Mouse (Mus musculus) neural tube, embryonic 12.5 days (tissue): ENCODE data around the gene H2-DMb1. TPM values are rescaled to one million over a fixed set of nuclear protein-coding genes. Genes with fewer than 3 reads are reported as not detected.

Source experiments
- ATAC-seq: fragments of 200-750 bp; cut with Nextera tagmentation; 2 replicates; pipeline ENCODE4 v1.8.0; 2017; ENCODE audit warnings: low read depth, mild to moderate bottlenecking, moderate TSS enrichment, moderate library complexity; ENCODE audit not compliant: low FRiP score
- H3K27ac ChIP-seq: fragments of 300-500 bp; sonication (generic); 2 replicates; pipeline ENCODE4 v1.5.1; 2016
- H3K27me3 ChIP-seq: fragments of 300-500 bp; sonication (generic); replicated peaks from 2 replicates; pipeline ENCODE4 v1.6.1; 2016; ENCODE audit warnings: mild to moderate bottlenecking
- H3K36me3 ChIP-seq: fragments of 300-500 bp; sonication (generic); 2 replicates; pipeline ENCODE4 v1.6.1; 2016; ENCODE audit warnings: mild to moderate bottlenecking
- H3K4me1 ChIP-seq: fragments of 300-500 bp; sonication (generic); 2 replicates; pipeline ENCODE4 v1.6.1; 2016
- H3K4me2 ChIP-seq: fragments of 300-500 bp; sonication (generic); replicated peaks from 2 replicates; pipeline ENCODE4 v1.6.1; 2016; ENCODE audit warnings: mild to moderate bottlenecking
- H3K4me3 ChIP-seq: fragments of 300-500 bp; sonication (generic); 2 replicates; pipeline ENCODE4 v1.5.1; 2016
- H3K9ac ChIP-seq: fragments of 300-500 bp; sonication (generic); 2 replicates; pipeline ENCODE4 v1.6.1; 2016; ENCODE audit warnings: mild to moderate bottlenecking
- H3K9me3 ChIP-seq: fragments of 300-500 bp; sonication (generic); 2 replicates; pipeline ENCODE4 v1.6.1; 2016; ENCODE audit warnings: mild to moderate bottlenecking
- WGBS: fragments of 180-500 bp; shearing (Covaris S2); methylation state at CpG from one replicate; pipeline ENCODE4 v1.1.7; 2016; 5-methylcytosine and 5-hydroxymethylcytosine counted together
- polyA plus RNA-seq: library from polyadenylated mRNA; unstranded; fragments of >200 nt; fragmentation: Nextera tagmentation; extraction: Ambion mirVana; gene quantifications from 2 replicates; pipeline ENCODE4 v1.2.1, GENCODE M21; 2016

The H2-DMb1 gene
- 0.23 and 0.47 TPM in 2 replicates for polyA plus RNA-seq

DNA sequence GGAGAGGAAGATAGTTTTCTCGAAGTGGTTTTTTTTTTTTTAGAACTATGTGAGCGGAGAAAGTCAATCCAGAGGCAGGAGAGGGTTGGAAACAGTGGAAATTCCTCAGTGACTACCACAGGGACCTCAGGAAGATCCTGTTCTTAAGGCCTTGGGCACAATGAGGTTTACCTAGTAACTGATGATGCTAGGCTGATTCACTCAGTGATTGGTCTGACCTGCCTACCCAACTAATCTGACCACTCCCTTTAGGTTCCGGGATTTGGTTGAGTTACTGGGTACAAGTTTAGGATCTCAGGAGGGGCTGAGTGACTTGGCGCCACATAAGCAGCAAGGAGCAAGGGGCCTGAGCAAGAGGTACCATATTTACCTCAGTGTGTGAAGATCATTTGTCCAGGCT is at the start of gene H2-DMb1:
TSS of gene H2-DMb1 (plus strand) at position 150 of the 400 bp plus-strand sequence.
- no peak for ATAC-seq
- no peaks in the 10 kb centered on the region for H3K27me3 ChIP-seq
- H3K4me3 ChIP-seq = no peak within 1 kb of the TSS
- 66% methylated on average over 4 of the region's 4 CpGs for WGBS
- no peak within 1 kb of the TSS for H3K4me2 ChIP-seq
- no peak within 1 kb of the TSS for H3K9ac ChIP-seq
- no peak within 1 kb of the TSS for H3K27ac ChIP-seq
- H3K9me3 ChIP-seq = no peaks in the 10 kb centered on the region
- no peaks in the 10 kb centered on the region for H3K36me3 ChIP-seq
- H3K4me1 ChIP-seq = no peaks in the 10 kb centered on the region

DNA sequence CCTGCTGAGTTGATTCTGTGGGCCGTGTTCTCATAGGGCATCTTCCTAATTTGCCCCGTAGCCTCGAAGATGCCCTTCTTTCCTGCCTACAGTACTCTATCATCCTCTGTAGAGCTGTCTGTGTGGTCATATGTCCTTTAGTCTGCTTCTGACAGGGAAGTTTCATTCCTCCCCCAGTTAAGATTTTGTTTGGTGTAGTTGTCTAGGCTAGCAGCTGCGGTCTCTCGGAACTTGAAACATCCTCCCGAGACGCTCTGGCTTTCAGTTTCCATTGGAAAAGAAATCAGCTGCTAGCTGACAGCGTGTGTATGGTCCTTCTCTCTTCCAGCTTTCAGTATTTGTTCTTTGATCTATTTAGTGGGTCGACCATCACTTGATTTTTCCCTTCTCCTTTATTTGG is 48.1 kb upstream of the H2-DMb1 start:
- H3K4me1 ChIP-seq = no peaks in the 10 kb centered on the region
- H3K27ac ChIP-seq = no peak overlapping the region
- no peak for ATAC-seq
- H3K9ac ChIP-seq = no peak overlapping the region
- 87% methylated on average over 9 of the region's 9 CpGs for WGBS
- no peak overlapping the region for H3K4me2 ChIP-seq
- H3K27me3 ChIP-seq = no peaks in the 10 kb centered on the region
- H3K36me3 ChIP-seq = peaks cover 9% of the 10 kb centered on the region; the same call in 1 of the 2 replicates
- H3K4me3 ChIP-seq = no peak overlapping the region
- H3K9me3 ChIP-seq = no peaks in the 10 kb centered on the region; the same call in 1 of the 2 replicates

DNA sequence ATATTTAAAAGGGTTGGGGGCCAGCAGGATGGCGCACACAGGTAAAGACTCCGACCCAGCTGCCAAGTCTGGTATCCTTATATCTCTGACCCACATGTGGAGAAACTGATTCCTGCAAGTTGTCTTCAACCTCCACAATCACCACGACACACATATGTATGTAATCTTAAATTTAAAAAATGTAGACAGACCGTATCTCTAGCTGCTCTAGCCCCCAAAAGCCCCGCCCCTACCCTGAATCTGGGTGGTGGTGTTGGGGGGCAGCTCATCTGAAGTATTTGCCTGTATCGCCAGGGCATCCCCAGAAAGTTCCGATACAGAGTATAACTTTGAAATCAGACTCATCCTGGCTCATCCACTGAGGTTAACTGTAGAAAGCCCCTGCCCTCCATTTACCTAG is 46.3 kb upstream of the H2-DMb1 start:
- H3K4me2 ChIP-seq = no peak overlapping the region
- no peak overlapping the region for H3K27ac ChIP-seq
- H3K27me3 ChIP-seq = no peaks in the 10 kb centered on the region
- H3K36me3 ChIP-seq = peaks cover 25% of the 10 kb centered on the region
- no peak for ATAC-seq
- WGBS = 88% methylated on average over 7 of the region's 7 CpGs
- H3K9me3 ChIP-seq = no peaks in the 10 kb centered on the region; the same call in 1 of the 2 replicates
- no peak overlapping the region for H3K9ac ChIP-seq
- no peak overlapping the region for H3K4me3 ChIP-seq
- H3K4me1 ChIP-seq = no peaks in the 10 kb centered on the region; the same call in 1 of the 2 replicates

DNA sequence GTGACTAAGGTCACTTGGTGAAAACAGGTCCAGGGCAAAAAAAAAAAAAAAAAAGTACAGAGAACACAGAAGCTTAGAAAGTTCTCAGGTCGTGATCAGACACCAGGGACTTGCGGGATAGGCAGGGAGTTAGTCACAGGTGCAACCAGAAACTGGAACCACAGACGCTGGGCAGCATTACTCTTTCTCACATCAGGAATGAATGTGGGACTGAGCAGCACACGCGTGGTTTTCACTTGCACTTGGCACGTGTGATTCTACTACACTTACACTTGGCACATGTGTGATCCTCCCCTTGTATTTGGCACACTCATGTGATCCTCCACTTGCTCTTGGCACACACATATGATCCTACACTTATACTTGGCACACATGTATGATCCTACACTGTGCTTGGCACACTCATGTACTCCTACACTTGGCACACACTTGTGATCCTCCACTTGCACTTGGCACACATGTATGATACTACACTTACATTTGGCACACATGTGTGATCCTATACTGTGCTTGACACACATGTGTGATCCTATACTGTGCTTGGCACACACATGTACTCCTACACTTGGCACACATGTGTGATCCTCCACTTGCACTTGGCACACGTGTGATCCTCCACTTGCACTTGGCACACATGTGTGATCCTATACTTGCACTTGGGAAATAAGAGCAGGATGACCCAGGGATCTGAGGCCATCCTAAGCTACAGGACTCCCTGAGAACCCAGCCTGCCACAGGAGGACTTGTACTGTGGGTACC is 45.6 kb upstream of the H2-DMb1 start:
- 84% methylated on average over 7 of the region's 7 CpGs for WGBS
- ATAC-seq = no peak
- H3K27me3 ChIP-seq = no peaks in the 10 kb centered on the region
- H3K9ac ChIP-seq = no peak overlapping the region
- H3K4me1 ChIP-seq = no peaks in the 10 kb centered on the region; the same call in 1 of the 2 replicates
- H3K9me3 ChIP-seq = no peaks in the 10 kb centered on the region; the same call in 1 of the 2 replicates
- H3K27ac ChIP-seq = no peak overlapping the region
- peaks cover 33% of the 10 kb centered on the region for H3K36me3 ChIP-seq
- no peak overlapping the region for H3K4me2 ChIP-seq
- no peak overlapping the region for H3K4me3 ChIP-seq

DNA sequence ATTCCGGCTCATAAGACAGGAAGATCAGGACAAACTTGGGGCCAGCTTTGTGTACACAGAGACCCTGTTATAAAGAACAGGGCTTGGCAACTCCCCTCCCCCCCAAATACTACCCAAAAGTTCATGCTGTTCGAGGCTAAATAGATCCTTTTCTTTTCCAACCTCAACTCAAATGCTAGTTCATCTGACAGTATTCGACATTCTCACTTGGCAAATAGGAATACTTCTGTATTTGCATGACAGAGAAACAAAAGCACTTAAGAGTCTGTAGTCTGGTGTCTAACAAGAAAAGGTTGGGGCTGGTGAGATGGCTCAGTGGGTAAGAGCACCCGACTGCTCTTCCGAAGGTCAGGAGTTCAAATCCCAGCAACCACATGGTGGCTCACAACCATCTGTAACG is 44.4 kb upstream of the H2-DMb1 start:
- Histone ChIP-seq H3K4me3 (no peak overlapping the region), H3K27me3 (no peaks in the 10 kb centered on the region), H3K9ac (no peak overlapping the region), H3K4me1 (no peaks in the 10 kb centered on the region; the same call in 1 of the 2 replicates), H3K4me2 (no peak overlapping the region), H3K27ac (no peak overlapping the region), H3K9me3 (no peaks in the 10 kb centered on the region; the same call in 1 of the 2 replicates), H3K36me3 (peaks cover 44% of the 10 kb centered on the region)
- ATAC-seq = no peak
- 83% methylated on average over 5 of the region's 6 CpGs for WGBS

DNA sequence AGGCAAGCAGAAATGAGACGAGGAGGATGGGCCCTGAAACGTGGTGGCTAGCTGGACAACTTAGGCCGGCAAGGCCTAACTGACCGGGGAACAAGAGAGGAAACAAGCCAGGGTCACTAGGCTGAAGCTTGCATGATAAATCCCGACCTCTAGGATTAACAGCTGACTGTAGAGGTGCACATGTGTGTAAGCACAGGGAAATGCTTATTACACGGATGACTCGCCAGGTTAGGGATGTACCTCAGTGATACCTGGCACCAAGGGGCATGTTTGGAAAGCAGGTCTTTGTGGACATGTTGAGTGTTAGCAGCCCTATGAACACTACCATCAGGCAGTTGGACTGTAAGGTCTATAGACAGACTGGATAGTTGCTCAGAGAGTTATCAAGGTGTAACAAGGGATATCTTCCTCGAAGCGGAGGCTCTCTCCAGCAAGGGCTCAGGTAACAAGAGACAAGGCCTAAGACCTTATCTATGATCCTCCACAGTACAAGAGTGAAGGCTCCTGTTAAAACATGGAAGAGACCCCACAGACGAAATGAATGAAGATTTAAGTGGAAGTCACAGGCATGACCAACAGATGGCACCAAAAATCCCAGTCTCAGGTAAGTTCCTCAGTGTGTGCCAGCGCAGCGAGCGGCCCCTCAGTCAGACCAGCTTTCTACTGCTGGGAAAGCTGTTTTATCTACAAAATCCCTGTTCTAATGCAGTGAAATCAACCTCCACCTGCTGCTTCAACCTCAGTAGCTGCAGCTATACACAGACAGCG is 43.6 kb upstream of the H2-DMb1 start:
- Histone ChIP-seq H3K27ac (no peak overlapping the region), H3K36me3 (peaks cover 52% of the 10 kb centered on the region), H3K9me3 (no peaks in the 10 kb centered on the region; the same call in 1 of the 2 replicates), H3K4me1 (no peaks in the 10 kb centered on the region; the same call in 1 of the 2 replicates), H3K4me3 (no peak overlapping the region), H3K27me3 (no peaks in the 10 kb centered on the region), H3K9ac (no peak overlapping the region), H3K4me2 (no peak overlapping the region)
- 84% methylated on average over 14 of the region's 14 CpGs for WGBS
- ATAC-seq = no peak

DNA sequence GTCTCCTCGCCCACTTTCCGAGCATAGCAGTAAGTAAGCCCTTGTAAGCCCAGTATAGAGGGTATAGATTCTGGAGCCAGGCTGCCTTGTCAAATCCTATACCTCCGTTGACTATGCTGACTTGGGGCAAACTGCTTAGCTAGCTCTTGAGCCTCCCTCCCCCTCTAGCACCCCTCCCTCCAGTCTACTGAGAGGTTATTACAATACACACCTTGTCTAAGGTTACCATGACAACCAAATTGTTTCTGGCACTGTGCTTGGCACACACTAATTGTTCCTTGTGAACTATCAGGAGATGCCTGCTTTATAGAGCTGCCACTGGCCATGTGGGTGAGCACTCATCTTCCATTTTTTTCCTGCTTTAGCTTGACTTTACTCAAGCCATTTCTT is 43.1 kb upstream of the H2-DMb1 start:
- 77% methylated on average over 3 of the region's 3 CpGs for WGBS
- no peaks in the 10 kb centered on the region for H3K27me3 ChIP-seq
- H3K4me3 ChIP-seq = no peak overlapping the region
- H3K36me3 ChIP-seq = peaks cover 58% of the 10 kb centered on the region
- H3K9me3 ChIP-seq = no peaks in the 10 kb centered on the region
- H3K9ac ChIP-seq = no peak overlapping the region
- no peaks in the 10 kb centered on the region; the same call in 1 of the 2 replicates for H3K4me1 ChIP-seq
- ATAC-seq = peak; percentile 29; the same call in 1 of the 2 replicates
- H3K4me2 ChIP-seq = no peak overlapping the region
- H3K27ac ChIP-seq = no peak overlapping the region

DNA sequence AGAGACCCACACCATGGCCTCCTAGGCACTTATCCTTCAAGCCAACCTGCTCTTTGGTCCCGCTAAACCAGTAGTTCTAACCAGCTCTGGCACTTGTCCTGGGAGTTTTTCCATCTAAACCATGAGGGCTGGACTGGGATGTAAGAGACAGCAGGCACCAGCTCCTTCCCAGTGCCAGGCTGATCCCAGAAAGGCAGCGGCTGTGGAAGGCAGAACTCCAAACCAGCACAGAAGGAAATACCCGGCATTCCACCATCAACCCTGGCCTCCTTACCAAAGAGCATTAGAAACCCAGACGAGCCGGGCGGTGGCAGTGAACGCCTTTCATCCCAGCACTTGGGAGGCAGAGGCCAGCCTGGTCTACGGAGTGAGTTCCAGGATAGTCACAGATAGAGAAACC is 42.6 kb upstream of the H2-DMb1 start:
- Histone ChIP-seq H3K4me1 (no peaks in the 10 kb centered on the region; the same call in 1 of the 2 replicates), H3K27ac (no peak overlapping the region), H3K9me3 (no peaks in the 10 kb centered on the region), H3K36me3 (peaks cover 63% of the 10 kb centered on the region), H3K27me3 (no peaks in the 10 kb centered on the region), H3K9ac (no peak overlapping the region), H3K4me3 (no peak overlapping the region), H3K4me2 (no peak overlapping the region)
- 66% methylated on average over 8 of the region's 8 CpGs for WGBS
- no peak for ATAC-seq

DNA sequence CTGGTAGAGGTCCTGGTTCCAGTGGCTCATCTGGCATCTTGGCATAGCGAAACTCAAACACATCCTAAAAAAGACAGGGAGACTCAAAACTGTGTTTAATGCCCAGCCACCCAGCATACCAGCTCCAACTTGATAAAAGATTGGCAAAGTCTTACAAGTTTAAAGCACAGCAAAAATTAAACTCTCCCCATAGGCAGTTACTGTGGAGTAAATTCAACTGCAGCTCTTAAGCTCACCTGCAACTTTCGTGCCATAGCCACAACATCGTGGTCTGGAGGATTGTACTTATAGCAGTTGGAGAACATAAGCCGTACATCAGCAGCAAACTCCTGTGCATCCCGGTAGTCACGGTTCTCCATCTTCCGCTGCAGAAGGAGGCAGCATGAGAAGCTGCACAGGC is 38.8 kb upstream of the H2-DMb1 start:
- Histone ChIP-seq H3K36me3 (peaks cover 88% of the 10 kb centered on the region), H3K9ac (no peak overlapping the region), H3K4me2 (no peak overlapping the region), H3K4me1 (peaks cover 13% of the 10 kb centered on the region), H3K9me3 (no peaks in the 10 kb centered on the region), H3K27me3 (no peaks in the 10 kb centered on the region), H3K4me3 (no peak overlapping the region), H3K27ac (no peak overlapping the region)
- WGBS = 92% methylated on average over 7 of the region's 7 CpGs
- ATAC-seq = no peak

DNA sequence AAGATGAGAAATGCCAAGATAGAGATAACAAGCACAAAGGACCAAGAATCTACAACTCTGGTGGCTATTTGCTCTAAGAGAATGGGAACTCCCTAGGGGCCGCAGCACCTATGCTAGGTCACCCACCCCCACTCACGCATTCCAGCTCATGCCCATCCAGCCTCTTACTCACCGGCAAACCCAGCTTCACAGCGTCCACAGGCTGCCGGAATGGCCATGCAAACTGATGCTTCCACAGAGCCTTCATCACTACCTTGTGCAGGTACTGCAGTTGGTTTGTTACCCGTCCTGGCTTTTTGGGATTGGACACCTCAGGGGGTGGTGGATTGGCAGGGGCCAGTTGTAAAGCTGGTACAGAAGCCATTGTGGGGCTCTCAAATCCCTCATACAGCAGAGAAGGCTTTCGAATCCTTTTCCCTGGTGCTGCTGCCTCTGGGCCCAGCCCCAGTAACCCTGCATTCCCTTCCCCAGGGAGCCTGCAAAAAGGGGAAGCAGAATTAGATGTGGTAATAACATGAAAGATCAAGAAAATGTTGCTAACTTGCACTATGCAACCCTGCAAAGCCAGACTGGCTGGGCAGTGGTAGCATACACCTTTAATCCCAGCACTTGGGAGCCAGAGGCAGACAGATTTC is 36.0 kb upstream of the H2-DMb1 start:
- 43% methylated on average over 7 of the region's 7 CpGs for WGBS
- peak overlapping the region; percentile 96 for H3K4me3 ChIP-seq
- H3K27me3 ChIP-seq = no peaks in the 10 kb centered on the region
- H3K27ac ChIP-seq = no peak overlapping the region
- H3K36me3 ChIP-seq = peaks cover 63% of the 10 kb centered on the region
- H3K9ac ChIP-seq = peak overlapping the region; percentile 96
- no peak for ATAC-seq
- H3K4me1 ChIP-seq = peaks cover 13% of the 10 kb centered on the region
- no peaks in the 10 kb centered on the region for H3K9me3 ChIP-seq
- peak overlapping the region; percentile 99 for H3K4me2 ChIP-seq

DNA sequence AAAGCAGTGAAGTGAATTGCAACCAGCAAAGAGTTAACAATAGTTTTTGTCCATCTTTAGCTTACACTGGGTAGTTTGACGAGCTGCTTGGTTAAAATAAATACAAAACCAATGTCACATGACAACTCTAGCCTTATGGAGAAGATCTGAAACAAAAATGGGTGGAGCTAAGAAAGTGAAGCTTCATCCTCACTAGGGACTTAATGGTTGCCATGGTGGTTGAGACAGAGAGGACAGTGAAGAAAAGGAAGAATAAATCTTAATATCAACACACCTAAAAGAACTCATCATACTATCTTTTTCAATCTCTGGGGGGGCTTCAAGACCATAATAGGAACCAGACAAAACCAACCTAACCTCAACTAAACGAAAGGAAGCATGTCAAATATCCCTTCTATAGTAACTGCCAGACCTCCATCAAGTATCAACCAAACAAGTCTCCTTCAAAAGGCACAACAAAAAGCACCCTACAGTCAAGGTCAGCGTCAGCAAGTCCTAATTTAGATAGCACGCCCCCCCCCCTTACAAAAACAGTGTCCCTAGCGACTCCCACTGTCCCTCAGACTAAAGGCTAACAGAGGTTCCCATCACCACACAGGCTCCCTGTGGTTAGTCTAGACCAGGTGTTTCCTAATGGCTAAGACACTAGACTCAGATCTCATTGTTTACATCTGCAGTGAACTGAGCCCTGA is 35.3 kb upstream of the H2-DMb1 start:
- Histone ChIP-seq H3K9ac (peak overlapping the region; percentile 96), H3K4me2 (peak overlapping the region; percentile 99), H3K4me3 (peak overlapping the region; percentile 96), H3K4me1 (peaks cover 13% of the 10 kb centered on the region), H3K27ac (no peak overlapping the region), H3K9me3 (no peaks in the 10 kb centered on the region), H3K27me3 (no peaks in the 10 kb centered on the region), H3K36me3 (peaks cover 55% of the 10 kb centered on the region)
- ATAC-seq = no peak
- WGBS = 1% methylated on average over 5 of the region's 5 CpGs
